Mouse (Mus musculus) bone marrow, adult 2 months (tissue): ENCODE results near the gene Ube3b. TPM values are rescaled to one million over a fixed set of nuclear protein-coding genes. Genes with fewer than 3 reads are reported as not detected.
A peak's percentile ranks its signal among the peaks of the same experiment; 100 is the strongest.

ENCODE experiments used
- H3K27ac ChIP-seq: fragments of 200-500 bp; 2 replicates; pipeline ENCODE4 v1.5.1; 2012; ENCODE audit warnings: low read depth, mild to moderate bottlenecking, control low read depth, inconsistent platforms, low read length; ENCODE audit not compliant: control insufficient read depth, poor library complexity, insufficient read depth
- H3K4me1 ChIP-seq: fragments of 200-500 bp; 2 replicates; pipeline ENCODE4 v1.6.1; 2011; ENCODE audit warnings: low read length; ENCODE audit not compliant: control insufficient read depth, insufficient read depth
- H3K4me3 ChIP-seq: fragments of 200-500 bp; replicated peaks from 2 replicates; pipeline ENCODE3; 2011; ENCODE audit warnings: mild to moderate bottlenecking, low read depth, low read length, control low read depth; ENCODE audit not compliant: control insufficient read depth
- CTCF ChIP-seq: fragments of 200-500 bp; IDR thresholded peaks from 2 replicates; pipeline ENCODE4 v1.5.1; 2011; ENCODE audit warnings: low read length, control low read depth; ENCODE audit not compliant: control insufficient read depth, insufficient read depth
- POLR2A ChIP-seq: fragments of 200-500 bp; IDR thresholded peaks from 2 replicates; pipeline ENCODE4 v1.6.1; 2011; ENCODE audit warnings: low read depth, mild to moderate bottlenecking, control low read depth, low read length, borderline replicate concordance; ENCODE audit not compliant: control insufficient read depth
- WGBS: fragments of 180-500 bp; shearing (Covaris S2); methylation state at CpG from one replicate; pipeline ENCODE4 v1.1.7; 2018; 5-methylcytosine and 5-hydroxymethylcytosine counted together
- polyA plus RNA-seq: library from polyadenylated mRNA; stranded (reverse); fragments of >200 nt; gene quantifications from 2 replicates; pipeline ENCODE4 v1.2.4, GENCODE M21; 2011; ENCODE audit warnings: low replicate concordance; ENCODE audit not compliant: missing spikeins, insufficient read depth, insufficient read length

The Ube3b gene
- polyA plus RNA-seq, 1 experiment: 51.0 TPM

DNA sequence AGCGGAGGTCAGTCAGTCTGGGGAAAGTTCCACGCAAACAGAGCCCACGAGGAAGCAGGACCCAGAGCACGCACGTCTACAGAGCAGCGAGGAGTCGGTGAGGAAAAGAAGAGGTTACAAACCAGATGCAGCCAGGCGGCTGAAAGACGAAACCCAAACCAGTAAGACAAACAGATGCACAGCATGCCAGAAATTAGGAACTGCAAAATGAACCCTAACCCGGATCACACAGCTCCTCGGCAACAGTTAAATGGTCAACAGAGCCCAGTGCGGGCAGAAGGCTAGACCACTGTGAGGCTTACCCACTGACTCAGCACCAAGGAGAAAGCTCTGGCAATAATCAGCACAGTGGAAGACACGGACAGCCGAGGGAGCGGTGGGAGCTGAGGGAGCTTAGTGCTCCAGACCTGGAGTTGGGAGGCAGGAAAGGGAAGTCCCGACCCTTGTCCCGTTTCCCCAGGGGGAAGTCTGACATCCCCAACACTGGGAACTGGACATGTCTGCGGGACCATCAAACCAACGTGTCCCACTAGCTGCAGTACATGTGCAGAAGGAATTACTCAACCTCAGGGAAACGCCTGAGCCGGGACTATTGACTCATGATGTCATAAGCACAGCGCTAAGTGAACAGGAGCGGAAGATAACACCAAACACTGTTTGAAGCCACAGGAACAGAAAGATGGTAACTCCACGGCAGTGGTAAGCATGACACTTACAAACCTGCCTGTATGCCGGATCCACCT, 8.5 kb upstream of the Ube3b start:
- 33% methylated on average over 25 of the region's 25 CpGs for WGBS
- TF ChIP-seq CTCF: no peak
- TF ChIP-seq POLR2A: no peak
- no peak overlapping the region for H3K4me3 ChIP-seq
- no peak overlapping the region for H3K27ac ChIP-seq
- peaks cover 21% of the 10 kb centered on the region for H3K4me1 ChIP-seq

DNA sequence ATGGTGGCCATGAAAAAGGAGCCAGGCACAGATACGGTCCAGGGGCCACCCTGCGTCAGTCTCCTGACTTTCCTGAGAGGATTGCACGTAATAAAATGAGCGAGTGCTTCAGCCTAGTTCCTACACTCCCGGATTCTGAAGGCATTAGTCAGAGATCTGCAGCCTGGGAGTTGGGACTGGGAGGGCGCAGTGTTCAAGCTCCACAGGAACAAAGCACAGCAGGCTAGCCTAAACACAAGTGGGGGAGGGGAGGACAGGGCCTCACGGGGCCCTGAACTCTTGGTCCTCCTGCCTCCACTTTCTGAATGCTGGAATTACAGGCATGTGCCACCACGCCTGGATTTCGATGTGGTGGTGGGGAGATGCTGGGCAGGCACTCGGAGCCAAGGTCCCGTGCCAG, 7.8 kb upstream of the Ube3b start:
- WGBS: 86% methylated on average over 11 of the region's 11 CpGs
- Histone ChIP-seq H3K4me1 (peaks cover 23% of the 10 kb centered on the region), H3K4me3 (no peak overlapping the region), H3K27ac (no peak overlapping the region)
- TF ChIP-seq CTCF: no peak
- no peak for TF ChIP-seq POLR2A

DNA sequence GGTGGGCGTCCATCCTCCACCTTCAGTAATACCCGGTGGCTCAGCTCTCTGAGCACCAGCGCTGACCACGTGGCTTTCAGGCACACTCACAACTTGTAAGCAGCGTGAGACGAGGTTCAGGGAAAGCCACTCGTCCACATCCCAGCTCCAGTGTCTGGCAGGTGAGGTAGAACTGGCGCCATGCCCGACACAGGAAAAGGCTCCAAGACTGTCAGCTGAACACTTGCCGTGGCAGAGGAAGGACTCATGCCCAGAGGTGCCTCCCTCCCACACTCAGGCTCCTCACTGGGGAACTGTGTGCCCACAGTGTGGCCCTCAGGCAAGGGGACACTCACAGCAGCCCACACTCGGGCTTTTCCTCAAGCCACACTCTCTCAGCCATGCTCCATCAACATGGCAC, 7.2 kb upstream of the Ube3b start:
- Histone ChIP-seq H3K27ac (no peak overlapping the region), H3K4me3 (no peak overlapping the region), H3K4me1 (peaks cover 23% of the 10 kb centered on the region)
- WGBS: 70% methylated on average over 11 of the region's 11 CpGs
- no peak for TF ChIP-seq CTCF
- 0 out of 2 replicates have a peak, but pooled peaks have one; percentile 6 for TF ChIP-seq POLR2A

DNA sequence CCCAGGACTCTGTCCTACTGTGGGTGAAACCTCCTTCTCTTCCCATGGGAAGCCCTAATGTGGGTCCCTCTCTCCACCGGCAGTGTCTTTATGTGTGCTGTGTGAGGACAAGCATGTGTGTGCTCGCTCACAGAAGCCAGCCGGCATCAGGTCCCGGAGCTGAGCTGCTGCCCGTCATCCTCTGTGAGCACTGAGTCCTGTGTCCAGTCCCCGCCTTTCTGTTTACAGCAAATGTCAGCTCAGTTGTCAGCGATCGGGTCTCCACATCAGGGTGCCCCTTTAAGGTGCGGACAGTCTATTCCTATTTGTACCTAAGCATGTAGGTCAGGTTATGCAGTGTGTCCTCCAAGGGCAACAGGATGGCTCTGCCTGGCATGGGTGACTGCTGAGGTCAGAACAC, 6.8 kb upstream of the Ube3b start:
- peaks cover 23% of the 10 kb centered on the region for H3K4me1 ChIP-seq
- H3K27ac ChIP-seq: no peak overlapping the region

DNA sequence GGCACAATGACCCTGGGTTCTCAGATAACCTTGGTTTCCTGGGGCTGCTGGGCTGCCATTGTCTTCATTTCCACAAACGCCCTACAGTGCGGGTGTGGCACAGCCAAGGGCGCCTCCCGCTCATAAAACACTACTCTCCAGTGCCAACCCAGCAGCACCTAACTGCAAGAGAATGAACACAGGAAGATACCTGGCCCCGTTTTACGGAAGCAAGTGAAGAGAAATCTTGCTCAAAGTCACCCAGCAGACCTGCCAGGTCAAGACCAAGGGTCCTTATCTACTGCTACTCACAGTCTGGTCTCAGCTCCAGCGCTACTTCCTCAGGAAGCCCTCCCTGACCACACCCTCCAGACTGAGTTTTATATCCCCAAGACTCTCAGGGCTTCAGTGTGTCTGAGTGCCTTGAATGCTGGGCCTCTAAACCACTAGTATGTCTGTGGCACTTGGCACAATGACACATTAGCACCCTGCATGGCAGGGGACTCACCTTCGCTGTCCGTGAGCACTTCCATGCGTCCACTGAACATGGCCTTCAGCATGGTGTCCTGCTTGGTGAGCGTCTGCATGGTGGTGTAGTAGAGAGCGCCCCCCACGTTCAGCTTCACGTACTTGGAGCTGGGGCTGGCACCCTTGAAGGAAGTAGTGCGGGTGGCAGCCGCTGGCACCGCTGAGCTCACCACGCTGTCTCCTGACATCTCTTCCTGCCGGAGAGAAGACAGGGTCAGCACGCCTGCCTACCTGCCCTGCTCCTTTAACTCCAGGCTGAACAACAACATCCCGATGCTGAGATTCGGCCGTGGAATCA, 5.8 kb upstream of the Ube3b start:
- H3K27ac ChIP-seq: peak overlapping the region; percentile 36; the same call in 1 of the 2 replicates
- H3K4me3 ChIP-seq: no peak overlapping the region
- 16% methylated on average over 23 of the region's 23 CpGs for WGBS
- no peak for TF ChIP-seq POLR2A
- TF ChIP-seq CTCF: peak; percentile 21; the same call in 1 of the 2 replicates
- peaks cover 23% of the 10 kb centered on the region for H3K4me1 ChIP-seq

More for the DNA sequence above, 6.8 kb upstream of the Ube3b start:
- 88% methylated on average over 9 of the region's 9 CpGs for WGBS
- TF ChIP-seq CTCF (no peak), POLR2A (no peak)
- H3K4me3 ChIP-seq: no peak overlapping the region

DNA sequence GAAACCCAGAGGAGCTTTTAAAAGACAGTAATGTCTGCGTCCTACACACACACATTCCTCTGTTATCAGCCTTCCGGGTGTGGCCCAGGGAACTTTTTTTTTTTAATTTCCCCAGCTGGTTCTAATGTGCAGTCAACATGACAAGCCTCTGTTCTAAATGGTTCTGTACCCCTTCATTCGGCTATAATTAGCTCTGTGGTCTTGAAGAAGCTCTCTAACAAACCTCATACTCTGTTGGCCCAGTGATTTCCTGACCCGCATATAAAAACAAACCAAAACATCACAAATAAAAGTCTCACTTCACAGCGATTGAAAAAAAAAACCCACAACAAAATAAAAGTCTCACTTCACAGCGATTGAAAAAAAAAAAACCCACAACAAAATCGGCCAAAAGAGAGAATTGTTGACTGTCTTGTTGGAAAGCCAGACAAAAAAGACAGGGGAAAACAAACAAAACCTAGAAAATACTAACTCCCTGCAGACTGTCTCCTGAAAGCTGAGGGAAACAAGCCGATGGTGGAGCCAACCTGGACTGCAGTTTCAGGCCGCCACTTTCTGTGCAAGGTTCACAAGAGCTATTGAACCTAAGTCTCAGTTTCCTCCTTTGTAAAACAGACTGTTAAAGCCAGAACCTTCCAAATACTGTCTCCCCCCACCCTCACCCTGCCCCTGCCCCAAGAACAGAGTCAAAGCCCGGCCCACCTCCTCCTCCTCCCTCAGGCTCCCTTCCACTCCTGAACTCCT, 2.1 kb upstream of the Ube3b start:
- Histone ChIP-seq H3K27ac (peak overlapping the region; percentile 45), H3K4me1 (peaks cover 20% of the 10 kb centered on the region), H3K4me3 (no peak overlapping the region)
- WGBS: 10% methylated on average over 10 of the region's 10 CpGs
- no peak for TF ChIP-seq POLR2A
- TF ChIP-seq CTCF: no peak

DNA sequence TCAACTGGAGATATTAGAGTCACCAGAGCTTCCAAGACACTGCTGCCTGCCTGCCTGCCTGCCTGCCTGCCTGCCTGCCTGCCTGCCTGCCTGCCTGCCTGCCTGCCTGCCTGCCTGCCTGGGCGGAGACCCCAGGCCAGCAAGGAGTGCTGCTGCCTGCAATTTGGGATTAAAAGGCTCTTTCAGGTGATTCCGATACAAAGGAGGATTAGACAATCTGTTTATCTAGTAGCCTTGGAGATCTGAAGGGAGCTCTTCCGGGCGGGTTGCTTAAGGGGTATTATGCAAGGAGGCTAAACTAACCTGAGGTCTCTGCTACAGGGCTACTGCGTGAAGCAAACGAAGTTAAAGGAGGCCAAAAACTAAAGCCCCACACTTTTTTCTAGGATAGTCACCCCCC, 1.5 kb upstream of the Ube3b start:
- TF ChIP-seq POLR2A: no peak
- no peak for TF ChIP-seq CTCF
- WGBS: 19% methylated on average over 6 of the region's 6 CpGs
- peak overlapping the region; percentile 45 for H3K27ac ChIP-seq
- H3K4me3 ChIP-seq: no peak overlapping the region
- peaks cover 17% of the 10 kb centered on the region for H3K4me1 ChIP-seq

DNA sequence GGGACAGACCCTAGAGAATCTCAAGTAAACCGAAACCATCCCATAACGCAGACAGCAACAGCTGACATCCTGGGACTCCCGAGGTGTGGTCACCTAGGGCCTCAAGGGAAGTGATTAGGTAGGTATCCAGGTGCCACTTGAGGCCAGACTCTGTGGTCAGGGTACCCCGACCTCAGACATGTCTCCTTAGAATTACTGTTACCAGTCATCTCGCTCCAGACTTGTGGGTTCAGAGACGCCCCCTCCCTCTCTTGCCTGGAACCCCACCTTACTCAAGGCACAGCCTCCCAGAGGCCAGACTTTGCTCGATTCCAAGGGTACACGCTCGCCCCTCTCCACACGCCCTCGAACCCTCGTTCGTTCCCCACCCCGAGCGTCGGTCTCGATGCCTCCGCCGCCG, 644 bp upstream of the Ube3b start:
- WGBS: under 1% methylated on average over 20 of the region's 20 CpGs
- Histone ChIP-seq H3K4me1 (peaks cover 10% of the 10 kb centered on the region), H3K4me3 (peak overlapping the region; percentile 83), H3K27ac (peak overlapping the region; percentile 94)
- TF ChIP-seq POLR2A (no peak), CTCF (no peak)
